Mouse (Mus musculus): ENCODE measurements around the gene Rhox13. TPM values are rescaled to one million over a fixed set of nuclear protein-coding genes. Genes with fewer than 3 reads are reported as not detected.

Rhox13 gene
- polyA plus RNA-seq (2021): not detected

- TF ChIP-seq CTCF (IDR thresholded peaks at IDR 0.05): no peak
- DNase-seq (ENCODE audit: low read depth, low spot score): no peak
- CTCF ChIA-PET: no interaction called here
- H3K27me3 ChIP-seq: no peaks in the 10 kb centered on the region
- POLR2A ChIA-PET: no interaction called here
- ATAC-seq: no peak
- in situ Hi-C loops (cut with MboI; ENCODE audit: low pct_unique_long_range_greater_than_20kb): no loop called here
Measured at GRCm38 (mm10) chrX:38120982-38121381, at the start of gene Rhox13. Rhox13 (plus strand) TSS chrX:38121219.

- DNase-seq (ENCODE audit: low read depth, low spot score) (no peak), ATAC-seq (peak; percentile 65)
- H3K27me3 ChIP-seq: peaks cover 54% of the 10 kb centered on the region
- POLR2A ChIA-PET: no interaction called here
- CTCF ChIA-PET: interaction anchor here (1.7 kb wide), 1 partner anchor 16 kb away, joined by 3 read pairs; no protein-coding TSS in a partner anchor
- TF ChIP-seq CTCF (IDR thresholded peaks at IDR 0.05): peak; percentile 81
- in situ Hi-C loops (cut with MboI; ENCODE audit: low pct_unique_long_range_greater_than_20kb): no loop called here
Measured at GRCm38 (mm10) chrX:38084226-38084625, 36.8 kb upstream of the Rhox13 start.

GRCm38 (mm10) chrX:38085041-38085440, 36.0 kb upstream of the Rhox13 start, which contains the start of gene Rhox11:
Rhox11 (minus strand) TSS chrX:38085141.
- no peak for DNase-seq (ENCODE audit: low read depth, low spot score)
- TF ChIP-seq CTCF (IDR thresholded peaks at IDR 0.05): no peak
- POLR2A ChIA-PET: no interaction called here
- in situ Hi-C loops (cut with MboI; ENCODE audit: low pct_unique_long_range_greater_than_20kb): no loop called here
- CTCF ChIA-PET: no interaction called here
- no peak for ATAC-seq
- peaks cover 53% of the 10 kb centered on the region for H3K27me3 ChIP-seq

GRCm38 (mm10) chrX:38110807-38111206, 10.2 kb upstream of the Rhox13 start, which contains the start of gene Rhox12:
Rhox12 (minus strand) TSS chrX:38110907.
- no peak for TF ChIP-seq CTCF (IDR thresholded peaks at IDR 0.05)
- ChIA-PET POLR2A (no interaction called here), CTCF (no interaction called here)
- in situ Hi-C loops (cut with MboI; ENCODE audit: low pct_unique_long_range_greater_than_20kb): no loop called here
- ATAC-seq (no peak), DNase-seq (ENCODE audit: low read depth, low spot score) (no peak)
- peaks cover 20% of the 10 kb centered on the region for H3K27me3 ChIP-seq

GRCm38 (mm10) chrX:38121478-38121877, 459 bp downstream of the Rhox13 start:
- POLR2A ChIA-PET: no interaction called here
- no peak for ATAC-seq
- TF ChIP-seq CTCF (IDR thresholded peaks at IDR 0.05): no peak

GRCm38 (mm10) chrX:38159097-38159496, 38.1 kb downstream of the Rhox13 start:
- no peak for TF ChIP-seq CTCF (IDR thresholded peaks at IDR 0.05)
- ATAC-seq (no peak), DNase-seq (ENCODE audit: low read depth, low spot score) (no peak)
- in situ Hi-C loops (cut with MboI; ENCODE audit: low pct_unique_long_range_greater_than_20kb): no loop called here
- H3K27me3 ChIP-seq: peaks cover 27% of the 10 kb centered on the region
- ChIA-PET POLR2A (no interaction called here), CTCF (interaction anchor here (1.1 kb wide), 1 partner anchor 14 kb away, joined by 3 read pairs; no protein-coding TSS in a partner anchor)

More at GRCm38 (mm10) chrX:38121478-38121877, 459 bp downstream of the Rhox13 start:
- DNase-seq (ENCODE audit: low read depth, low spot score): no peak
- CTCF ChIA-PET: no interaction called here
- H3K27me3 ChIP-seq: no peaks in the 10 kb centered on the region
- in situ Hi-C loops (cut with MboI; ENCODE audit: low pct_unique_long_range_greater_than_20kb): no loop called here

- no peak for TF ChIP-seq CTCF (IDR thresholded peaks at IDR 0.05)
- CTCF ChIA-PET: interaction anchor here (1.2 kb wide), 1 partner anchor 10 kb away, joined by 3 read pairs; no protein-coding TSS in a partner anchor
Measured at GRCm38 (mm10) chrX:38165315-38165714, 44.3 kb downstream of the Rhox13 start.

GRCm38 (mm10) chrX:38166064-38166463, 45.0 kb downstream of the Rhox13 start:
- H3K27me3 ChIP-seq: peaks cover 15% of the 10 kb centered on the region
- ChIA-PET CTCF (no interaction called here), POLR2A (no interaction called here)
- in situ Hi-C loops (cut with MboI; ENCODE audit: low pct_unique_long_range_greater_than_20kb): no loop called here
- no peak for TF ChIP-seq CTCF (IDR thresholded peaks at IDR 0.05)
- DNase-seq (ENCODE audit: low read depth, low spot score): no peak
- ATAC-seq: no peak

More at GRCm38 (mm10) chrX:38165315-38165714, 44.3 kb downstream of the Rhox13 start:
- in situ Hi-C loops (cut with MboI; ENCODE audit: low pct_unique_long_range_greater_than_20kb): no loop called here
- ATAC-seq (no peak), DNase-seq (ENCODE audit: low read depth, low spot score) (no peak)
- peaks cover 15% of the 10 kb centered on the region for H3K27me3 ChIP-seq
- POLR2A ChIA-PET: no interaction called here

GRCm38 (mm10) chrX:38166592-38166991, 45.6 kb downstream of the Rhox13 start:
- ATAC-seq (no peak), DNase-seq (ENCODE audit: low read depth, low spot score) (no peak)
- ChIA-PET POLR2A (no interaction called here), CTCF (no interaction called here)
- in situ Hi-C loops (cut with MboI; ENCODE audit: low pct_unique_long_range_greater_than_20kb): no loop called here
- peaks cover 12% of the 10 kb centered on the region for H3K27me3 ChIP-seq
- TF ChIP-seq CTCF (IDR thresholded peaks at IDR 0.05): peak; percentile 39

Other genes with a start within 250 kb of the Rhox13 start
- gene Rhox8, start 242.3 kb upstream of the Rhox13 start, polyA plus RNA-seq (2021): not detected
- not detected for gene Rhox7b, start 224.0 kb upstream of the Rhox13 start, polyA plus RNA-seq (2021)
- not detected for gene Rhox9, start 219.4 kb upstream of the Rhox13 start, polyA plus RNA-seq (2021)
- gene Btg1-ps1, start 102.4 kb upstream of the Rhox13 start, polyA plus RNA-seq (2021): not detected
- not detected for gene Btg1-ps2, start 78.1 kb upstream of the Rhox13 start, polyA plus RNA-seq (2021)
- gene Rhox10, start 54.7 kb upstream of the Rhox13 start, polyA plus RNA-seq (2021): not detected
- not detected for gene Rhox11, start 36.1 kb upstream of the Rhox13 start, polyA plus RNA-seq (2021)
- gene Rhox12, start 10.3 kb upstream of the Rhox13 start, polyA plus RNA-seq (2021): not detected
- gene Zbtb33, start 68.6 kb downstream of the Rhox13 start, polyA plus RNA-seq (2021): 24.9 TPM
- gene Tmem255a, start 131.2 kb downstream of the Rhox13 start, polyA plus RNA-seq (2021): 0.01 TPM
- not detected for gene Atp1b4, start 195.0 kb downstream of the Rhox13 start, polyA plus RNA-seq (2021)

All from Patski (cell line).